Mouse (Mus musculus) neural tube, embryonic 15.5 days (tissue): ENCODE results near the gene Popdc2. TPM values are rescaled to one million over a fixed set of nuclear protein-coding genes. Genes with fewer than 3 reads are reported as not detected.
"Not testable (repeated sequence)": the region's sequence is repeated elsewhere in the genome, so short reads cannot be mapped to it uniquely, and the experiment has no call there.

Experiments
- ATAC-seq: fragments of 200-750 bp; cut with Nextera tagmentation; 2 replicates; pipeline ENCODE4 v1.8.0; 2017; ENCODE audit warnings: mild to moderate bottlenecking, moderate TSS enrichment, moderate library complexity; ENCODE audit not compliant: low FRiP score
- H3K27ac ChIP-seq: fragments of 300-500 bp; sonication (generic); replicated peaks from 2 replicates; pipeline ENCODE4 v1.5.1; 2015; ENCODE audit warnings: mild to moderate bottlenecking, inconsistent platforms
- H3K27me3 ChIP-seq: fragments of 300-500 bp; sonication (generic); replicated peaks from 2 replicates; pipeline ENCODE4 v1.6.1; 2015; ENCODE audit warnings: inconsistent platforms
- H3K36me3 ChIP-seq: fragments of 300-500 bp; sonication (generic); 2 replicates; pipeline ENCODE4 v1.6.1; 2015; ENCODE audit warnings: inconsistent platforms
- H3K4me1 ChIP-seq: fragments of 300-500 bp; sonication (generic); 2 replicates; pipeline ENCODE4 v1.6.1; 2015; ENCODE audit warnings: inconsistent platforms
- H3K4me2 ChIP-seq: fragments of 300-500 bp; sonication (generic); 2 replicates; pipeline ENCODE4 v1.6.1; 2015; ENCODE audit warnings: inconsistent platforms, mild to moderate bottlenecking, moderate library complexity
- H3K4me3 ChIP-seq: fragments of 300-500 bp; sonication (generic); replicated peaks from 2 replicates; pipeline ENCODE4 v1.5.1; 2015; ENCODE audit warnings: mild to moderate bottlenecking, inconsistent platforms
- H3K9ac ChIP-seq: fragments of 300-500 bp; sonication (generic); replicated peaks from 2 replicates; pipeline ENCODE4 v1.6.1; 2015; ENCODE audit warnings: mild to moderate bottlenecking, inconsistent platforms
- H3K9me3 ChIP-seq: fragments of 300-500 bp; sonication (generic); replicated peaks from 2 replicates; pipeline ENCODE4 v1.6.1; 2016; ENCODE audit warnings: inconsistent platforms
- WGBS: fragments of 180-500 bp; shearing (Covaris S2); methylation state at CpG from one replicate; pipeline ENCODE4 v1.1.7; 2015; ENCODE audit warnings: mixed read lengths; 5-methylcytosine and 5-hydroxymethylcytosine counted together
- polyA plus RNA-seq: library from polyadenylated mRNA; unstranded; fragments of >200 nt; fragmentation: Nextera tagmentation; extraction: Ambion mirVana; gene quantifications from 2 replicates; pipeline ENCODE4 v1.2.1, GENCODE M21; 2015

The Popdc2 gene
- 1.0 and 2.0 TPM in 2 replicates for polyA plus RNA-seq

DNA sequence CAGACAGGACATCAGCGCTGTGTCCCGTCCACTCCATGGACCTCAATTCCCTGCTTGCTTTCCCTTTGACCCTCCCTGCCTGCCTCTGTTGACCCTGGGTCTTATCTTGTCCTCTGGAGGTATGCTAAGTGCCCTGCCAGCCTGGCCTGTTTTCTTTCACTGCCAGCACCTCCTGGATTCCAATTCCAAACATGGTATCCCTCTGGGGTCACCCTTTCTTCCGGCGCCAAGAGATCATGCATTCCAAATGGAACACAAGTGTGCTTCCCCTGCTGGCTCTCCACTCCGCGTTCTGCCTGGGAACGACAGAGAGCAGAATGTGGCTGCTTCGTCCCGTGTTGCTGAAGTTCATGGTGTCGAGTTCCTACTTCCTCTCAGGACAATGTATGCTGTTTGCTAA, at the start of gene Popdc2:
Gene Popdc2, plus strand, starts transcription at position 277 of the 400 bp plus-strand sequence.
- H3K27me3 ChIP-seq, result no peaks in the 10 kb centered on the region
- no peaks in the 10 kb centered on the region for H3K36me3 ChIP-seq
- H3K4me2 ChIP-seq, result no peak within 1 kb of the TSS
- no peak within 1 kb of the TSS for H3K27ac ChIP-seq
- no peak within 1 kb of the TSS for H3K9ac ChIP-seq
- WGBS, result 76% methylated on average over 10 of the region's 10 CpGs
- ATAC-seq, result no peak
- H3K4me1 ChIP-seq, result no peaks in the 10 kb centered on the region
- H3K9me3 ChIP-seq, result no peaks in the 10 kb centered on the region
- H3K4me3 ChIP-seq, result no peak within 1 kb of the TSS

GRCm38 (mm10) chr16:38318492-38318891, 43.5 kb upstream of the Popdc2 start:
- H3K27ac ChIP-seq, result no peak overlapping the region
- H3K9me3 ChIP-seq, result no peaks in the 10 kb centered on the region
- no peak overlapping the region for H3K4me3 ChIP-seq
- no peak overlapping the region for H3K9ac ChIP-seq
- no peaks in the 10 kb centered on the region for H3K27me3 ChIP-seq
- ATAC-seq, result no peak
- H3K36me3 ChIP-seq, result no peaks in the 10 kb centered on the region
- H3K4me1 ChIP-seq, result no peaks in the 10 kb centered on the region
- WGBS, result 84% methylated on average over 9 of the region's 9 CpGs
- H3K4me2 ChIP-seq, result no peak overlapping the region

DNA sequence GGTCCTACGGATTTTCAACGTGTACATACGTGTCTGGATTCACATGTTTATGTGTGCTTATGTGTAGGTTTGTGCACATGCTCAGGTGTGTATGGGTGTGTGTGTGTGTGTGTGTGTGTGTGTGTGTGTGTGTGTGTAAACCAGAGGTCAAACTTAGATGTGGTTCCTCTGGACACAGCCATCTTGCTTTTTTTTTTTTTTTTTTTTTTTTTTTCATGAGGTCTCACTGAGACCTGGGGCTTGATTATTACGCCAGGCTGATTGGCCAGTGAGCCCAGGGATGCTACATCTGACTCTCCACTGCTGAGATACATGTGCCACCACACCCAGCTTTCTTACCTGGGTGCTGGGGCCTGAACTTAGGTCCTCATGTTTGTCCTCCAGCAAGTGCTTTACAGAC, 42.9 kb upstream of the Popdc2 start:
- Histone ChIP-seq H3K36me3 (no peaks in the 10 kb centered on the region), H3K4me3 (no peak overlapping the region), H3K27me3 (no peaks in the 10 kb centered on the region), H3K9ac (no peak overlapping the region), H3K4me2 (no peak overlapping the region), H3K27ac (no peak overlapping the region), H3K4me1 (no peaks in the 10 kb centered on the region), H3K9me3 (no peaks in the 10 kb centered on the region)
- ATAC-seq, result no peak
- 94% methylated on average over 4 of the region's 4 CpGs for WGBS

DNA sequence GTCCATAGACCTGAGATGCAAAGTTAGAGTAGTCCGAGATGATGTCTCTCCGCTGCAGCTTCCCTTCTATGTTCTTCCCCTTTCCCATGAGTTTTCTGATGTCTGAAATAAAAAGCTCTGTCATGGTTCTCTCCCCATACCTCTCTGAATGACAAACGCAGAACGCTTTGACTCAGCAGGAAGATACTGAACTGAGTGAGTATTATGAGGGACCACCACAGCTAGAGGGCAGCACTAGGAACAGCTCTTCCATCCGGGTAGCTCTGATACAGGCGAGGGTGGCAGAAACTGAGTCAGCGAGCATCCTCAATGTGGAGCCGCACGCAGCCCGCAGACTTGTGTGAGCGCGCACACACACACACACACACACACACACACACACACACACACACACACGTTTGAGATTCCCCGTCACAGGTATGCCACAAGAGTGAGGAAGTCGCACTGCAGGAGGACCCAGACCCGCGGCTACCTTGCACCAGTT, 40.5 kb upstream of the Popdc2 start:
- H3K9ac ChIP-seq, result no peak overlapping the region

GRCm38 (mm10) chr16:38324311-38324710, 37.7 kb upstream of the Popdc2 start:
- H3K4me1 ChIP-seq, result no peaks in the 10 kb centered on the region
- no peak overlapping the region for H3K27ac ChIP-seq
- ATAC-seq, result no peak
- no peak overlapping the region for H3K4me2 ChIP-seq
- H3K9me3 ChIP-seq, result no peaks in the 10 kb centered on the region
- no peak overlapping the region for H3K9ac ChIP-seq
- H3K36me3 ChIP-seq, result no peaks in the 10 kb centered on the region
- H3K4me3 ChIP-seq, result no peak overlapping the region
- H3K27me3 ChIP-seq, result no peaks in the 10 kb centered on the region
- 91% methylated on average over 15 of the region's 15 CpGs for WGBS

More for the DNA sequence above, 40.5 kb upstream of the Popdc2 start:
- Histone ChIP-seq H3K36me3 (no peaks in the 10 kb centered on the region), H3K27ac (no peak overlapping the region), H3K27me3 (no peaks in the 10 kb centered on the region), H3K9me3 (no peaks in the 10 kb centered on the region), H3K4me3 (peak overlapping the region; percentile 20; the same call in 1 of the 2 replicates), H3K4me2 (peak overlapping the region; percentile 55), H3K4me1 (no peaks in the 10 kb centered on the region)
- WGBS, result 31% methylated on average over 17 of the region's 17 CpGs
- ATAC-seq, result peak; percentile 81

DNA sequence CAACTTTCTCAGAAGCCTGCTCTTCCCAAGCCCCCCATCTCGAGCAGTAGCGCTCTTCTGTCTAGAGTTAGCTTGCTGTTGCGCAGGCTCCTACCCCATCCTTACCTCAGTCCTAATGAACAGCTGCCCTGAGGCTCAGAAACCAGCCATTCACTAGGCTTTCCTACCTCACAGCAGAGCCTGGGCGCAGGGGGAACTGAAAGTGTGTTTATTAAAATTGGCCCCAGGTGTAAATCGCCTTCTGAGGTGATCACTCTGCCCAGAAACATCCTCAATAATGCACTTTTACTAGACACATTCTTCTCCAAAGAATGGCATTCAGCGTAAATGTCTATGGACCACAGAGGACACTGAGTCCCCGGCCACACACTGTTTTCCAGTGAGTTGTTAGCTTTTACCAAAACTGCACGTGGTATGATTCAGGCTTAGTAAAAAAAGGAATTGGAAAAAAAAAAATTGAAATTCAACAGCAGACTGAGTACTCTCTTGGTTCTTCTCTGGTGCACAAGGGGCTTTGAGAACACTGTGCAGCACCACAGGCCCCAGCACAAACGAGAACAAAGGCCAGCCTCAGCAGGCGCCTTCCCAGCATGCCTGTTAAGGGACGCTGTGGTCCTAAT, 35.1 kb upstream of the Popdc2 start:
- H3K36me3 ChIP-seq, result no peaks in the 10 kb centered on the region
- no peak overlapping the region for H3K27ac ChIP-seq
- WGBS, result 82% methylated on average over 11 of the region's 11 CpGs
- no peak overlapping the region for H3K9ac ChIP-seq
- ATAC-seq, result no peak
- no peaks in the 10 kb centered on the region for H3K4me1 ChIP-seq
- no peaks in the 10 kb centered on the region for H3K9me3 ChIP-seq
- H3K4me2 ChIP-seq, result no peak overlapping the region
- no peaks in the 10 kb centered on the region for H3K27me3 ChIP-seq
- no peak overlapping the region for H3K4me3 ChIP-seq

GRCm38 (mm10) chr16:38329340-38329739, 32.7 kb upstream of the Popdc2 start:
- no peak for ATAC-seq
- H3K4me1 ChIP-seq, result no peaks in the 10 kb centered on the region
- no peak overlapping the region for H3K4me3 ChIP-seq
- H3K9me3 ChIP-seq, result no peaks in the 10 kb centered on the region
- H3K4me2 ChIP-seq, result no peak overlapping the region
- H3K36me3 ChIP-seq, result no peaks in the 10 kb centered on the region
- H3K27ac ChIP-seq, result no peak overlapping the region
- no peaks in the 10 kb centered on the region for H3K27me3 ChIP-seq
- H3K9ac ChIP-seq, result no peak overlapping the region
- WGBS, result 90% methylated on average over 3 of the region's 3 CpGs

DNA sequence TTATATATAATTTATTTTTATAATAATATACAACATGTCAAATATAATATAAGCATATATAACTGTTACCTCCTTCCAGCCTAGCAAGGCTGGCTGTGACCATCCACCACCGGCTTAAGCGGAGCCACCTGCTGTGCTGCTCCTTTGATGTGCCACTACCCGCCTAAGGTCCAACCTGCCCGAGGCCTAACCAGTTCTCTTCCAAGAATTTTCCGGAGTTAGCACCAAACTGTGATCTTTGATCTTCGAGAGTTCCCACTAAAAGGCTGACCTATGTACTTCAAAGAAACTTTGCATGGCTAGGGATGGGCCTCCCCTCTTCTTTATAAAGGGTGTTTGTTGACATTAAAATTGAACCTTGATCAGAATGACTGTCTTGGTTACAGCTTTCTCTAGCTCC, 27.6 kb upstream of the Popdc2 start:
- Histone ChIP-seq H3K9ac (no peak overlapping the region), H3K4me3 (no peak overlapping the region), H3K27ac (no peak overlapping the region), H3K9me3 (no peaks in the 10 kb centered on the region), H3K4me1 (no peaks in the 10 kb centered on the region), H3K4me2 (no peak overlapping the region), H3K36me3 (no peaks in the 10 kb centered on the region), H3K27me3 (no peaks in the 10 kb centered on the region)
- WGBS, result 41% methylated on average over 6 of the region's 6 CpGs
- no peak for ATAC-seq

- H3K9me3 ChIP-seq, H3K4me2 ChIP-seq, H3K4me1 ChIP-seq, H3K27ac ChIP-seq, ATAC-seq, H3K4me3 ChIP-seq, H3K9ac ChIP-seq, H3K27me3 ChIP-seq, H3K36me3 ChIP-seq: not testable (repeated sequence)
- 85% methylated on average over 4 of the region's 4 CpGs for WGBS
Measured at GRCm38 (mm10) chr16:38338077-38338476, 23.9 kb upstream of the Popdc2 start.

GRCm38 (mm10) chr16:38341396-38342324, 20.3 kb upstream of the Popdc2 start, which contains the start of gene Maats1:
Gene Maats1, minus strand, starts transcription at chr16:38342143.
- Histone ChIP-seq H3K27ac (peak within 1 kb of the TSS; percentile 61; the same call in 1 of the 2 replicates), H3K4me2 (peak within 1 kb of the TSS; percentile 85), H3K9me3 (no peaks in the 10 kb centered on the region), H3K4me1 (peaks cover 9% of the 10 kb centered on the region), H3K9ac (peak within 1 kb of the TSS; percentile 54), H3K4me3 (peak within 1 kb of the TSS; percentile 48), H3K36me3 (no peaks in the 10 kb centered on the region), H3K27me3 (no peaks in the 10 kb centered on the region)
- peak; percentile 92 for ATAC-seq
- WGBS, result 8% methylated on average over 30 of the region's 30 CpGs

DNA sequence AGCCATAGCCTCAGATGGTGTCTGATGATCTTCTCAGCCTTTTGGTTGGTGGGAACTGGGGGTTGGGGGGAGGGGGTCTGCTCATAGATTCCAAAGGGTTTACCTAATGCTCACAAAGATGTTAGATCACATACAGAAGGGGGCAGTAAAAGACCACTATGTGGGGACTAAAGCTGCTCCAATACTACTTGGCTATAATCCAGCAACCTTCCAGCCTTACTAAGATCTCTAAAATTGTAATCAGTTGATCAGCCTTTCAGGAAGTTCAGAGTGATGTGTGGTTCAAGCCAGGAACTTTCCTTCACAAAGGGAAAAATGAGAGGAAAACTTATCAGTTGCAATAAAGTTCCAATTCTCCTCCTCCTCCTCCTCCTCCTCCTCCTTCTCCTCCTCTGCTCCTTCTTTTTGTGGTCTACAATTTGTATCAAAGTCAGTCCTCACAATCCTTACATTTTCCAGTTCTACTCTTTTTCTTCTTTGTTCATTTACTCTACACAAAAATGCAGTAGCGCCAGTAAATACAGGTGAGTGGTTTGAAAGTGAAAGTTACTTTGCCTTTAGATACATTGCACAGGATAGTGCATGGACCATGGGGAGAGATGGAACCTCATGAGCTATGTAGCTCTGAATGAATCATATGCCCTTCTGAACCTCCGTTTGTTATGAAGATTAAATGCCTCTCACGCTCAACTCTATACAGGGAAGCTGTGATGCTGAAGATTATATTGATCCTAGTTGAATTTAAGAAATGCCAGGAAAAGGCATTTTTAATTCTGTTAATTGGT, 16.9 kb upstream of the Popdc2 start:
- WGBS, result 91% methylated on average over 3 of the region's 3 CpGs
- Histone ChIP-seq H3K9ac (no peak overlapping the region), H3K4me2 (no peak overlapping the region), H3K36me3 (peaks cover 9% of the 10 kb centered on the region), H3K4me1 (peaks cover 20% of the 10 kb centered on the region), H3K27ac (no peak overlapping the region), H3K4me3 (no peak overlapping the region), H3K27me3 (no peaks in the 10 kb centered on the region), H3K9me3 (no peaks in the 10 kb centered on the region)
- no peak for ATAC-seq
